Mouse (Mus musculus): ENCODE data around the gene Prss45. TPM values are rescaled to one million over a fixed set of nuclear protein-coding genes. Genes with fewer than 3 reads are reported as not detected.

Gene Prss45
- polyA plus RNA-seq, 1 experiment from 2014 or later: not detected

DNA sequence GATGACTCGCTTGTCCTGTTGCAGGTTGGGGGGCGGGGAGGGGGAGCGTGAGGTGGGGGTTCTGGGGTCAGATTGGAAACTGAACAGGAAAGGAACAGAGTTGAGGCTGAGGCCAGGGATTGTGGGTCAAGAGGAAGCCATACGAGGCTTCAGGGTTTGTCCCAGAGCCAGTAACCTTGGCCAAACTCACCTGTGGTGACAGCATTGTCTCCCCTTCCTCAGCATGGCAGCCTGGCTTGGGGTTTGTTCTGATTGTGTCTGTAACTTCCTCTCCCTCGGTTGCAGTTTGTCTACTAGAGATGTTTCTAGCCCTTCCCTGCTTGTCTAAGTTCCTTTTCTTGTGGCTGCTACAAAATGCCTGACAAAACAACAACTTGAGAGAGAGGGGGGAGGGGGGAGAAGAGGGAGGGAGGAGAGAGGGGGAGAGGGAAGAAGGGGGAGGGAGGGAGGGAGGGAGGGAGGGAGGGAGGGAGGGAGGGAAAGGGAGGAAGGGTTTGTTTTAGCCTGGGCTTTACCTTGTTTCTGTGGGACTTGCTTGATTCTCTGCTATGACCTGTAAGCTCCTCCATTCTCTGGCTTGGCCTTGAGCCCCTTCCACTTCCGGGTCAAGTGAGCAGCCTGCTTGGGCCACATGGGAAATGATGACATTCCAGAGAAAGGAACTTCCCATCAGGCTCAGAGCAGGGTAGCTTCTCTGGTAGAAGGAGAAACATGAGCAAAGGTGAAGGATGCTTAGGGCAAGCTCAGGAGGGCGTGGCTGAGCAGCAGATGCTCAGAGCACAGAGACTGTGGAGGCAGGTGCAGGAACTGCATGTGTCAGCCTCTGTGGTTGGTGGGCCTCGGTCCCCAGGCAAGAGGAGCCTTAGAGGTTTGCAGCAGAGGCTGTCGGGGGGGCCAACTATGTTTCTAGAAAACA is 53.3 kb downstream of the Prss45 start:
- 70% methylated on average over 9 of the region's 9 CpGs for WGBS

DNA sequence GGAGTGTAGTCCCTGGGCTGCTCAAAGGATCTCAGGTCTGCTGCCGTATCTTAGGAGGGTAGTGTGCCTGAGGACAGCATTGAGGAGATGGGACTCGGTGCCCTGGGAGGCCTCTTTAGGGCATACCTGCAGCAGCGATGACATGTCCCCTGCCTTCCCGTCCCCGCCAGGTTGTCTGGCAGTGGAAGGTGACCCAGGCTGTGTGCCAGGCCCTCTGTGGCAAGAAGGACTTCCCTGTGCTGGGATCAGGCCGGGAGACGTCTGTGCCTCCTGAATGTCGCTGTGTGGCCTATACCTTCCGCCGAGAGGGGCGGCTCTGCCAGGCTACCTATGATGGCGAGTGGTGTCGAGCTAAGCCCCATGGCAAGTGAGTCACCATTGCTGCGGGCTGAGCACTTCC is 54.5 kb downstream of the Prss45 start:
- Histone ChIP-seq H3K4me2 (replicated peaks) (no peak overlapping the region), H3K27ac (replicated peaks) (no peak overlapping the region), H3K27me3 (no peaks in the 10 kb centered on the region), H3K9ac (replicated peaks) (no peak overlapping the region), H3K36me3 (no peaks in the 10 kb centered on the region), H3K4me3 (no peak overlapping the region), H3K4me1 (no peaks in the 10 kb centered on the region), H3K9me3 (no peaks in the 10 kb centered on the region)
- no peak for ATAC-seq (replicated peaks)
- WGBS: 90% methylated on average over 14 of the region's 14 CpGs

More for the DNA sequence above, 53.3 kb downstream of the Prss45 start:
- Histone ChIP-seq H3K27ac (replicated peaks) (no peak overlapping the region), H3K4me2 (replicated peaks) (no peak overlapping the region), H3K9ac (replicated peaks) (no peak overlapping the region), H3K4me3 (no peak overlapping the region), H3K9me3 (no peaks in the 10 kb centered on the region), H3K36me3 (no peaks in the 10 kb centered on the region), H3K4me1 (no peaks in the 10 kb centered on the region), H3K27me3 (no peaks in the 10 kb centered on the region)
- ATAC-seq (replicated peaks): no peak

DNA sequence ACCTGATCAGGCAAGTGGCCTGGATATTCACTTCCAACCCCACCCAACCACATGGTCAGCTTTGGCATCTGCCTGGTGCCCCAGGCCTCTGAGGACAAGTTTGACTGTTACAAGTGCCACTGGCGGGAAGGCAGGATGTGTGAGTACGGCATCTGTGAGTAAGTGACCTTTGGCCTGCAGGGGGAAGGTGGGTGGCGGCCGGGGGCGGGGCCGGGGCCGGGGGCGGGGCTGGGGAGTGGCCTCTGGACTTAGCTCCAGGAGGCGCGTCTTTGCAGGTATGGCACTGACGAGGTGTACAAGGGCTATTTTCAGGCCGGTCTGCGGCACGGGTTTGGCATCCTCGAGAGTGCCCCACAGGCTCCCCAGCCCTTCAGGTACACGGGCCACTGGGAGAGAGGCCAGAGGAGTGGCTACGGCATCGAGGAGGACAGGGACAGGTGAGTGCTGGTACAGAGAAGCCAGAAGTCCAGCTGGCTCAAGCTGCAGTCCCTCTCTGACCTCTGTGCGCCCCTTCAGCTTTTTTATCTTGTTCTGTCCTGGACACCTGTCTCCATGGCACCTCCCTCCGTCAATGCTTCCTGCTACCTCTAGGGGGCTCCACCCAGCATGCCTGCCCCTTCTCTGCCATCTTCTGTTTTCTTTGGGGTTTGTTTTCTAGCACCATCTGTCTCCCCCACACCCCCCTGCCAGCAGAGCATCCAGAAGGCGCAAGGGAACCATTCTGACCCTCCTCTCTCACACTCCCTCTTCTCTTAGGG is 55.8 kb downstream of the Prss45 start:
- H3K36me3 ChIP-seq: no peaks in the 10 kb centered on the region
- H3K4me2 ChIP-seq (replicated peaks): no peak overlapping the region
- no peaks in the 10 kb centered on the region for H3K9me3 ChIP-seq
- whole genome bisulfite sequencing: 12% methylated on average over 21 of the region's 21 CpGs
- no peak overlapping the region for H3K9ac ChIP-seq (replicated peaks)
- no peak overlapping the region for H3K27ac ChIP-seq (replicated peaks)
- no peaks in the 10 kb centered on the region for H3K27me3 ChIP-seq
- ATAC-seq (replicated peaks): no peak
- no peaks in the 10 kb centered on the region for H3K4me1 ChIP-seq
- no peak overlapping the region for H3K4me3 ChIP-seq

Other genes starting within 250 kb of the Prss45 start
- gene Nradd, start 210.1 kb upstream of the Prss45 start, polyA plus RNA-seq (2015; fragmentation: Nextera tagmentation; extraction: Ambion mirVana): 29.1 and 32.8 TPM in 2 replicates
- gene Nbeal2, start 180.4 kb upstream of the Prss45 start, polyA plus RNA-seq (2015; fragmentation: Nextera tagmentation; extraction: Ambion mirVana): 2.1 and 2.4 TPM in 2 replicates
- gene Ccdc12, start 178.1 kb upstream of the Prss45 start, polyA plus RNA-seq (2015; fragmentation: Nextera tagmentation; extraction: Ambion mirVana): 120 and 130 TPM in 2 replicates
- gene Myl3, start 92.7 kb upstream of the Prss45 start, polyA plus RNA-seq (2015; fragmentation: Nextera tagmentation; extraction: Ambion mirVana): 0.45 and 1.3 TPM in 2 replicates
- 6.3 and 7.0 TPM in 2 replicates for gene Pth1r, start 87.4 kb upstream of the Prss45 start, polyA plus RNA-seq (2015; fragmentation: Nextera tagmentation; extraction: Ambion mirVana)
- not detected in 2 replicates for gene Prss42, start 36.4 kb upstream of the Prss45 start, polyA plus RNA-seq (2015; fragmentation: Nextera tagmentation; extraction: Ambion mirVana)
- not detected in 2 replicates for gene Prss44, start 20.6 kb upstream of the Prss45 start, polyA plus RNA-seq (2015; fragmentation: Nextera tagmentation; extraction: Ambion mirVana)
- not detected in 2 replicates for gene Prss43, start 7.9 kb upstream of the Prss45 start, polyA plus RNA-seq (2015; fragmentation: Nextera tagmentation; extraction: Ambion mirVana)
- not detected in 2 replicates for gene Prss46, start 9.9 kb downstream of the Prss45 start, polyA plus RNA-seq (2015; fragmentation: Nextera tagmentation; extraction: Ambion mirVana)
- gene Prss50, start 23.4 kb downstream of the Prss45 start, polyA plus RNA-seq (2015; fragmentation: Nextera tagmentation; extraction: Ambion mirVana): 0.15 and 0.20 TPM in 2 replicates
- gene Als2cl, start 45.3 kb downstream of the Prss45 start, polyA plus RNA-seq (2015; fragmentation: Nextera tagmentation; extraction: Ambion mirVana): 0.60 and 0.74 TPM in 2 replicates
- 0.92 and 1.2 TPM in 2 replicates for gene Tmie, start 45.5 kb downstream of the Prss45 start, polyA plus RNA-seq (2015; fragmentation: Nextera tagmentation; extraction: Ambion mirVana)
- not detected in 2 replicates for gene Fam240a, start 82.3 kb downstream of the Prss45 start, polyA plus RNA-seq (2015; fragmentation: Nextera tagmentation; extraction: Ambion mirVana)
- not detected in 2 replicates for gene Tdgf1, start 111.6 kb downstream of the Prss45 start, polyA plus RNA-seq (2015; fragmentation: Nextera tagmentation; extraction: Ambion mirVana)
- gene Lrrc2, start 117.0 kb downstream of the Prss45 start, polyA plus RNA-seq (2015; fragmentation: Nextera tagmentation; extraction: Ambion mirVana): 0.13 and 0.36 TPM in 2 replicates
- not detected in 2 replicates for gene Rtp3, start 156.0 kb downstream of the Prss45 start, polyA plus RNA-seq (2015; fragmentation: Nextera tagmentation; extraction: Ambion mirVana)
- 0.64 and 0.70 TPM in 2 replicates for gene Ltf, start 184.7 kb downstream of the Prss45 start, polyA plus RNA-seq (2015; fragmentation: Nextera tagmentation; extraction: Ambion mirVana)
- gene Ccrl2, start 222.9 kb downstream of the Prss45 start, polyA plus RNA-seq (2015; fragmentation: Nextera tagmentation; extraction: Ambion mirVana): 1.0 and 1.1 TPM in 2 replicates